10 mouse cellular contexts compared by ENCODE assay signal in genomic region chr15:95370720-95371395, GRCm38 (mm10).
DNase-seq lines count a peak whose midpoint lies in the region; ATAC-seq lines count a peak whose summit lies in the region.
"Had no signal": no experiment of that assay in that cellular context is flagged by ENCODE, and none has a peak within 500 bp of the region (broad histone marks: within the 10 kb centered on the region; RNA-seq: fewer than 3 reads in every experiment).

No protein-coding gene starts in this region.

- no peak overlapping the region; the same call in 1 of the 2 replicates for H3K27ac ChIP-seq in midbrain, embryonic 13.5 days
- no peak overlapping the region for H3K27ac ChIP-seq in midbrain, embryonic 15.5 days
- H3K27ac ChIP-seq in embryonic facial prominence, embryonic 10.5 days (replicated peaks) = no peak overlapping the region; the same call in 1 of the 2 replicates
- H3K27ac ChIP-seq: liver, embryonic 15.5 days had no signal

- H3K4me2 ChIP-seq in midbrain, embryonic 13.5 days (replicated peaks) = no peak overlapping the region
- H3K4me2 ChIP-seq in midbrain, embryonic 15.5 days = no peak overlapping the region
- H3K4me2 ChIP-seq: liver, embryonic 15.5 days had no signal

- no peak overlapping the region for H3K4me3 ChIP-seq in midbrain, embryonic 13.5 days (replicated peaks)
- H3K4me3 ChIP-seq in midbrain, embryonic 15.5 days = no peak overlapping the region
- H3K4me3 ChIP-seq in embryonic facial prominence, embryonic 10.5 days = no peak overlapping the region
- H3K4me3 ChIP-seq: liver, embryonic 15.5 days had no signal

- peaks cover 10% of the 10 kb centered on the region; the same call in 1 of the 2 replicates for H3K4me1 ChIP-seq in midbrain, embryonic 13.5 days (replicated peaks)
- peaks cover 6% of the 10 kb centered on the region; the same call in 1 of the 2 replicates for H3K4me1 ChIP-seq in midbrain, embryonic 15.5 days
- H3K4me1 ChIP-seq in embryonic facial prominence, embryonic 10.5 days = no peaks in the 10 kb centered on the region; the same call in 1 of the 2 replicates
- H3K4me1 ChIP-seq: liver, embryonic 15.5 days had no signal

- peak; percentile 35 for DNase-seq in cerebellum, adult 11 months
- DNase-seq in layer of hippocampus, postnatal 36 days = peak; percentile 54 to 56
- peak; percentile 26 for DNase-seq in right cerebral cortex, postnatal 4 days
- no peak for DNase-seq in embryonic facial prominence, embryonic 10.5 days (ENCODE audit: low spot score)
- DNase-seq in kidney, postnatal 4 days = no peak

- ATAC-seq in midbrain, embryonic 13.5 days = 0 out of 2 replicates have a peak, but pooled peaks have one; percentile 48
- no peak for ATAC-seq in midbrain, embryonic 15.5 days (replicated peaks)
- no peak for ATAC-seq in erythroid progenitor cell, adult 5-6 weeks (replicated peaks; ENCODE audit: low FRiP score, poor library complexity, severe bottlenecking)
- ATAC-seq: intestine, postnatal 0 days had no signal

- no peak overlapping the region for H3K9ac ChIP-seq in midbrain, embryonic 13.5 days (replicated peaks)
- H3K9ac ChIP-seq in midbrain, embryonic 15.5 days = no peak overlapping the region
- H3K9ac ChIP-seq: liver, embryonic 15.5 days had no signal

- 71% methylated on average over 16 of the region's 16 CpGs for WGBS in midbrain, embryonic 13.5 days
- WGBS in midbrain, embryonic 15.5 days = 73% methylated on average over 16 of the region's 16 CpGs
- WGBS in embryonic facial prominence, embryonic 10.5 days = 82% methylated on average over 16 of the region's 16 CpGs

- no peaks in the 10 kb centered on the region for H3K27me3 ChIP-seq in midbrain, embryonic 13.5 days
- no peaks in the 10 kb centered on the region for H3K27me3 ChIP-seq in midbrain, embryonic 15.5 days (replicated peaks)
- no peaks in the 10 kb centered on the region for H3K27me3 ChIP-seq in embryonic facial prominence, embryonic 10.5 days (replicated peaks; ENCODE audit: low read depth, poor library complexity, severe bottlenecking)
- H3K27me3 ChIP-seq: liver, embryonic 15.5 days had no signal

- H3K9me3 ChIP-seq in midbrain, embryonic 13.5 days = no peaks in the 10 kb centered on the region
- H3K9me3 ChIP-seq in midbrain, embryonic 15.5 days = no peaks in the 10 kb centered on the region
- no peaks in the 10 kb centered on the region for H3K9me3 ChIP-seq in embryonic facial prominence, embryonic 10.5 days
- H3K9me3 ChIP-seq: liver, embryonic 15.5 days had no signal

- H3K36me3 ChIP-seq in midbrain, embryonic 13.5 days = 0 out of 2 replicates have a peak, but pooled peaks cover 9% of the 10 kb centered on the region
- no peaks in the 10 kb centered on the region for H3K36me3 ChIP-seq in midbrain, embryonic 15.5 days (replicated peaks)
- no peaks in the 10 kb centered on the region for H3K36me3 ChIP-seq in embryonic facial prominence, embryonic 10.5 days (replicated peaks)
- H3K36me3 ChIP-seq: liver, embryonic 15.5 days had no signal

Comparison
In these comparisons a context has a peak if more than half of its experiments do, and no peak if none do; other contexts are left out.
1. DNase-seq: peak in cerebellum, adult 11 months (single experiment), layer of hippocampus, postnatal 36 days (2 of 2) and right cerebral cortex, postnatal 4 days (single experiment); none in embryonic facial prominence, embryonic 10.5 days (single experiment) and kidney, postnatal 4 days (0 of 2).